Mouse (Mus musculus) midbrain, embryonic 15.5 days (tissue): ENCODE measurements at regions not wholly inside any gene's neighbourhood (a gene's known extent, or its start where the extent isn't known, plus 50 kb on each side); places are given as distances from the start of the nearest gene placed in this dataset.
A peak's percentile ranks its signal among the peaks of the same experiment; 100 is the strongest.
"Not testable (repeated sequence)": the region's sequence is repeated elsewhere in the genome, so short reads cannot be mapped to it uniquely, and the experiment has no call there.

ENCODE experiments used
- ATAC-seq: fragments of 200-750 bp; cut with Nextera tagmentation; replicated peaks from 2 replicates; pipeline ENCODE4 v1.8.0; 2017; ENCODE audit warnings: moderate TSS enrichment
- H3K27ac ChIP-seq: fragments of 300-500 bp; sonication (generic); 2 replicates; pipeline ENCODE4 v1.5.1; 2015; ENCODE audit warnings: mild to moderate bottlenecking, inconsistent platforms
- H3K27me3 ChIP-seq: fragments of 300-500 bp; sonication (generic); replicated peaks from 2 replicates; pipeline ENCODE4 v1.6.1; 2015; ENCODE audit warnings: inconsistent platforms
- H3K36me3 ChIP-seq: fragments of 300-500 bp; sonication (generic); replicated peaks from 2 replicates; pipeline ENCODE4 v1.6.1; 2015; ENCODE audit warnings: inconsistent platforms
- H3K4me1 ChIP-seq: fragments of 300-500 bp; sonication (generic); 2 replicates; pipeline ENCODE4 v1.6.1; 2015; ENCODE audit warnings: inconsistent platforms
- H3K4me2 ChIP-seq: fragments of 300-500 bp; sonication (generic); 2 replicates; pipeline ENCODE4 v1.6.1; 2015; ENCODE audit warnings: inconsistent platforms, mild to moderate bottlenecking, moderate library complexity
- H3K4me3 ChIP-seq: fragments of 300-500 bp; sonication (generic); 2 replicates; pipeline ENCODE4 v1.5.1; 2015; ENCODE audit warnings: mild to moderate bottlenecking, inconsistent platforms
- H3K9ac ChIP-seq: fragments of 300-500 bp; sonication (generic); 2 replicates; pipeline ENCODE4 v1.6.1; 2015; ENCODE audit warnings: mild to moderate bottlenecking, inconsistent platforms
- H3K9me3 ChIP-seq: fragments of 300-500 bp; sonication (generic); 2 replicates; pipeline ENCODE4 v1.6.1; 2016; ENCODE audit warnings: inconsistent platforms
- WGBS: fragments of 180-500 bp; shearing (Covaris S2); methylation state at CpG from one replicate; pipeline ENCODE4 v1.1.7; 2015; ENCODE audit warnings: mixed read lengths; 5-methylcytosine and 5-hydroxymethylcytosine counted together

GRCm38 (mm10) chr12:39639246-39639645 is 398.6 kb downstream of the Arl4a start:
- no peak for ATAC-seq
- Histone ChIP-seq H3K4me3 (no peak overlapping the region), H3K36me3 (no peaks in the 10 kb centered on the region), H3K4me2 (no peak overlapping the region), H3K9me3 (no peaks in the 10 kb centered on the region), H3K27ac (no peak overlapping the region), H3K27me3 (no peaks in the 10 kb centered on the region), H3K9ac (no peak overlapping the region), H3K4me1 (no peaks in the 10 kb centered on the region)
- WGBS = 92% methylated on average over 6 of the region's 6 CpGs

- Histone ChIP-seq H3K27ac (no peak overlapping the region), H3K4me1 (no peaks in the 10 kb centered on the region), H3K4me2 (no peak overlapping the region), H3K9ac (no peak overlapping the region), H3K9me3 (no peaks in the 10 kb centered on the region), H3K4me3 (no peak overlapping the region), H3K36me3 (no peaks in the 10 kb centered on the region), H3K27me3 (no peaks in the 10 kb centered on the region)
- no peak for ATAC-seq
- 73% methylated on average over 4 of the region's 4 CpGs for WGBS
Measured at GRCm38 (mm10) chr12:39634337-39634736, 403.5 kb downstream of the Arl4a start.

GRCm38 (mm10) chr12:39621266-39621665 is 416.6 kb downstream of the Arl4a start:
- 95% methylated on average over 1 of the region's 1 CpGs for WGBS
- Histone ChIP-seq H3K9ac (no peak overlapping the region), H3K27me3 (no peaks in the 10 kb centered on the region), H3K4me3 (no peak overlapping the region), H3K36me3 (no peaks in the 10 kb centered on the region), H3K9me3 (no peaks in the 10 kb centered on the region), H3K4me2 (no peak overlapping the region), H3K27ac (no peak overlapping the region), H3K4me1 (no peaks in the 10 kb centered on the region)
- ATAC-seq = no peak

- no peaks in the 10 kb centered on the region for H3K36me3 ChIP-seq
- WGBS = 67% methylated on average over 3 of the region's 3 CpGs
- H3K4me2 ChIP-seq = no peak overlapping the region
- no peak overlapping the region for H3K27ac ChIP-seq
- no peaks in the 10 kb centered on the region for H3K9me3 ChIP-seq
- no peak overlapping the region for H3K4me3 ChIP-seq
- H3K9ac ChIP-seq = no peak overlapping the region
- no peak for ATAC-seq
- no peaks in the 10 kb centered on the region for H3K4me1 ChIP-seq
- H3K27me3 ChIP-seq = no peaks in the 10 kb centered on the region
Measured at GRCm38 (mm10) chr12:39605289-39605688, 432.5 kb downstream of the Arl4a start.

- ATAC-seq = no peak
- H3K27me3 ChIP-seq = no peaks in the 10 kb centered on the region
- no peaks in the 10 kb centered on the region for H3K4me1 ChIP-seq
- H3K4me3 ChIP-seq = no peak overlapping the region
- no peak overlapping the region for H3K9ac ChIP-seq
- no peaks in the 10 kb centered on the region for H3K9me3 ChIP-seq
- no peak overlapping the region for H3K27ac ChIP-seq
- no peaks in the 10 kb centered on the region for H3K36me3 ChIP-seq
- no peak overlapping the region for H3K4me2 ChIP-seq
- 89% methylated on average over 4 of the region's 4 CpGs for WGBS
Measured at GRCm38 (mm10) chr12:39604723-39605122, 433.1 kb downstream of the Arl4a start.

GRCm38 (mm10) chr12:39594726-39595125 is 443.1 kb downstream of the Arl4a start:
- no peak overlapping the region for H3K9ac ChIP-seq
- 73% methylated on average over 1 of the region's 1 CpGs for WGBS
- no peak for ATAC-seq
- no peak overlapping the region for H3K4me2 ChIP-seq
- H3K4me1 ChIP-seq = no peaks in the 10 kb centered on the region
- no peak overlapping the region for H3K27ac ChIP-seq
- no peaks in the 10 kb centered on the region for H3K9me3 ChIP-seq
- no peaks in the 10 kb centered on the region for H3K36me3 ChIP-seq
- H3K4me3 ChIP-seq = no peak overlapping the region
- no peaks in the 10 kb centered on the region for H3K27me3 ChIP-seq

GRCm38 (mm10) chr12:39593781-39594180 is 444.0 kb downstream of the Arl4a start:
- not testable (repeated sequence) for H3K27me3 ChIP-seq, H3K4me3 ChIP-seq, H3K4me2 ChIP-seq, ATAC-seq, H3K4me1 ChIP-seq, H3K9ac ChIP-seq, H3K36me3 ChIP-seq, H3K9me3 ChIP-seq, H3K27ac ChIP-seq

- no peaks in the 10 kb centered on the region for H3K4me1 ChIP-seq
- H3K9me3 ChIP-seq = no peaks in the 10 kb centered on the region
- no peak overlapping the region for H3K27ac ChIP-seq
- H3K4me3 ChIP-seq = no peak overlapping the region
- WGBS = 47% methylated on average over 5 of the region's 5 CpGs
- no peak overlapping the region for H3K4me2 ChIP-seq
- no peaks in the 10 kb centered on the region for H3K36me3 ChIP-seq
- H3K27me3 ChIP-seq = no peaks in the 10 kb centered on the region
- peak; percentile 60; the same call in 1 of the 2 replicates for ATAC-seq
- no peak overlapping the region for H3K9ac ChIP-seq
Measured at GRCm38 (mm10) chr12:39587204-39587909, 450.5 kb downstream of the Arl4a start.

GRCm38 (mm10) chr12:39586163-39586562 is 451.7 kb downstream of the Arl4a start:
- no peak overlapping the region for H3K4me3 ChIP-seq
- no peaks in the 10 kb centered on the region for H3K4me1 ChIP-seq
- no peak overlapping the region for H3K4me2 ChIP-seq
- H3K9ac ChIP-seq = no peak overlapping the region
- no peak overlapping the region for H3K27ac ChIP-seq
- H3K9me3 ChIP-seq = no peaks in the 10 kb centered on the region
- no peaks in the 10 kb centered on the region for H3K27me3 ChIP-seq
- no peak for ATAC-seq
- WGBS = 82% methylated on average over 4 of the region's 4 CpGs
- no peaks in the 10 kb centered on the region for H3K36me3 ChIP-seq

- Histone ChIP-seq H3K36me3 (no peaks in the 10 kb centered on the region), H3K4me2 (no peak overlapping the region), H3K9me3 (no peaks in the 10 kb centered on the region), H3K9ac (no peak overlapping the region), H3K4me1 (no peaks in the 10 kb centered on the region), H3K27ac (no peak overlapping the region), H3K27me3 (no peaks in the 10 kb centered on the region), H3K4me3 (no peak overlapping the region)
- 70% methylated on average over 1 of the region's 1 CpGs for WGBS
- no peak for ATAC-seq
Measured at GRCm38 (mm10) chr12:39577610-39578009, 460.2 kb downstream of the Arl4a start.

- 72% methylated on average over 1 of the region's 1 CpGs for WGBS
- Histone ChIP-seq H3K9ac (no peak overlapping the region), H3K4me1 (no peaks in the 10 kb centered on the region), H3K9me3 (no peaks in the 10 kb centered on the region), H3K4me3 (no peak overlapping the region), H3K4me2 (no peak overlapping the region), H3K36me3 (no peaks in the 10 kb centered on the region), H3K27ac (no peak overlapping the region), H3K27me3 (no peaks in the 10 kb centered on the region)
- no peak for ATAC-seq
Measured at GRCm38 (mm10) chr12:39572802-39573201, 465.0 kb downstream of the Arl4a start.

- Histone ChIP-seq H3K9ac (no peak overlapping the region), H3K4me2 (no peak overlapping the region), H3K4me1 (no peaks in the 10 kb centered on the region), H3K27me3 (no peaks in the 10 kb centered on the region), H3K27ac (no peak overlapping the region), H3K9me3 (no peaks in the 10 kb centered on the region), H3K36me3 (no peaks in the 10 kb centered on the region), H3K4me3 (no peak overlapping the region)
- 86% methylated on average over 1 of the region's 1 CpGs for WGBS
- ATAC-seq = no peak
Measured at GRCm38 (mm10) chr12:39572147-39572546, 465.7 kb downstream of the Arl4a start.

- no peaks in the 10 kb centered on the region for H3K9me3 ChIP-seq
- ATAC-seq = no peak
- H3K27me3 ChIP-seq = no peaks in the 10 kb centered on the region
- no peak overlapping the region for H3K9ac ChIP-seq
- no peaks in the 10 kb centered on the region for H3K36me3 ChIP-seq
- WGBS = 85% methylated on average over 4 of the region's 4 CpGs
- no peak overlapping the region for H3K4me2 ChIP-seq
- no peak overlapping the region for H3K4me3 ChIP-seq
- no peak overlapping the region for H3K27ac ChIP-seq
- H3K4me1 ChIP-seq = no peaks in the 10 kb centered on the region
Measured at GRCm38 (mm10) chr12:39560734-39561446, 476.9 kb downstream of the Arl4a start.
